ENCODE assay signal across 10 mouse cellular contexts in genomic region chr7:43282459-43282858, GRCm38 (mm10). TPM values are rescaled to one million over a fixed set of nuclear protein-coding genes. Genes with fewer than 3 reads are reported as not detected.
DNase-seq lines count a peak whose midpoint lies in the region; ATAC-seq and TF ChIP-seq lines count a peak whose summit lies in the region.
"Had no signal": no experiment of that assay in that cellular context is flagged by ENCODE, and none has a peak within 500 bp of the region (broad histone marks: within the 10 kb centered on the region; RNA-seq: fewer than 3 reads in every experiment).

No protein-coding gene starts in this region.

- no peak for TF ChIP-seq POLR2A in ES-Bruce4 (IDR thresholded peaks at IDR 0.05; ENCODE audit: insufficient read depth, low read length)

- no peaks in the 10 kb centered on the region for H3K27me3 ChIP-seq in heart, postnatal 0 days (ENCODE audit: control insufficient read depth, insufficient read depth, low read length)
- no peaks in the 10 kb centered on the region for H3K27me3 ChIP-seq in ES-Bruce4 (ENCODE audit: control insufficient read depth, insufficient read depth, low read length, poor library complexity, severe bottlenecking)
- no peaks in the 10 kb centered on the region for H3K27me3 ChIP-seq in embryonic facial prominence, embryonic 10.5 days (replicated peaks; ENCODE audit: low read depth, poor library complexity, severe bottlenecking)
- no peaks in the 10 kb centered on the region for H3K27me3 ChIP-seq in midbrain, embryonic 15.5 days (replicated peaks)
- H3K27me3 ChIP-seq: lung, embryonic 15.5 days; stomach, embryonic 15.5 days had no signal

- H3K9me3 ChIP-seq in heart, postnatal 0 days (replicated peaks; ENCODE audit: control insufficient read depth, low read length), result no peaks in the 10 kb centered on the region
- no peaks in the 10 kb centered on the region for H3K9me3 ChIP-seq in ES-Bruce4 (replicated peaks; ENCODE audit: control insufficient read depth, insufficient read depth, low read length, poor library complexity, severe bottlenecking)
- no peaks in the 10 kb centered on the region for H3K9me3 ChIP-seq in embryonic facial prominence, embryonic 10.5 days
- H3K9me3 ChIP-seq in midbrain, embryonic 15.5 days, result no peaks in the 10 kb centered on the region
- H3K9me3 ChIP-seq: lung, embryonic 15.5 days; stomach, embryonic 15.5 days had no signal

- DNase-seq in heart, postnatal 0 days (ENCODE audit: low spot score), result no peak
- DNase-seq in heart, postnatal 4 days, result no peak
- DNase-seq in embryonic facial prominence, embryonic 10.5 days (ENCODE audit: low spot score), result no peak
- no peak for DNase-seq in thymus, postnatal 25 days
- DNase-seq in thymus, postnatal 0 days (ENCODE audit: low spot score), result no peak

- no peaks in the 10 kb centered on the region for H3K36me3 ChIP-seq in heart, postnatal 0 days (replicated peaks; ENCODE audit: control insufficient read depth, insufficient read depth, low read length)
- H3K36me3 ChIP-seq in ES-Bruce4 (ENCODE audit: control insufficient read depth, insufficient read depth, low read length, poor library complexity, severe bottlenecking), result no peaks in the 10 kb centered on the region
- H3K36me3 ChIP-seq in embryonic facial prominence, embryonic 10.5 days (replicated peaks), result no peaks in the 10 kb centered on the region
- H3K36me3 ChIP-seq in midbrain, embryonic 15.5 days (replicated peaks), result no peaks in the 10 kb centered on the region
- H3K36me3 ChIP-seq: lung, embryonic 15.5 days; stomach, embryonic 15.5 days had no signal

- H3K4me1 ChIP-seq in heart, postnatal 0 days (ENCODE audit: control insufficient read depth, insufficient read depth), result no peaks in the 10 kb centered on the region
- peaks cover 2% of the 10 kb centered on the region for H3K4me1 ChIP-seq in ES-Bruce4 (ENCODE audit: control insufficient read depth, insufficient read depth, low read length)
- no peaks in the 10 kb centered on the region for H3K4me1 ChIP-seq in embryonic facial prominence, embryonic 10.5 days
- no peaks in the 10 kb centered on the region for H3K4me1 ChIP-seq in midbrain, embryonic 15.5 days
- H3K4me1 ChIP-seq: lung, embryonic 15.5 days; stomach, embryonic 15.5 days had no signal

- WGBS in heart, postnatal 0 days, result 58% methylated on average over 3 of the region's 3 CpGs
- 91% methylated on average over 3 of the region's 3 CpGs for WGBS in embryonic facial prominence, embryonic 10.5 days
- whole genome bisulfite sequencing in midbrain, embryonic 15.5 days, result 80% methylated on average over 2 of the region's 3 CpGs

- H3K4me2 ChIP-seq in heart, postnatal 0 days (ENCODE audit: low read depth, low read length), result no peak overlapping the region
- no peak overlapping the region for H3K4me2 ChIP-seq in midbrain, embryonic 15.5 days

- ATAC-seq in heart, postnatal 0 days (ENCODE audit: insufficient read depth, low read depth), result no peak
- ATAC-seq in midbrain, embryonic 15.5 days (replicated peaks), result peak; percentile 42

- no peak overlapping the region for H3K4me3 ChIP-seq in heart, postnatal 0 days (ENCODE audit: low read depth, low read length)
- H3K4me3 ChIP-seq in ES-Bruce4 (ENCODE audit: low read depth, low read length), result no peak overlapping the region
- peak overlapping the region; percentile 47; the same call in 1 of the 2 replicates for H3K4me3 ChIP-seq in embryonic facial prominence, embryonic 10.5 days
- no peak overlapping the region for H3K4me3 ChIP-seq in midbrain, embryonic 15.5 days

- H3K9ac ChIP-seq in heart, postnatal 0 days (replicated peaks; ENCODE audit: low read depth, low read length), result no peak overlapping the region
- H3K9ac ChIP-seq in ES-Bruce4 (ENCODE audit: low read depth, poor library complexity, severe bottlenecking), result peak overlapping the region; percentile 61; the same call in 1 of the 2 replicates
- H3K9ac ChIP-seq in midbrain, embryonic 15.5 days, result no peak overlapping the region
- H3K9ac ChIP-seq: lung, embryonic 15.5 days; stomach, embryonic 15.5 days had no signal

- TF ChIP-seq EP300 in heart, postnatal 0 days (IDR thresholded peaks at IDR 0.05; ENCODE audit: low read depth), result no peak
- no peak for TF ChIP-seq EP300 in ES-Bruce4 (IDR thresholded peaks at IDR 0.05; ENCODE audit: insufficient read depth, low read depth, low read length)

- TF ChIP-seq CTCF in heart, postnatal 0 days (IDR thresholded peaks at IDR 0.05; ENCODE audit: low read depth), result no peak
- TF ChIP-seq CTCF in ES-Bruce4 (IDR thresholded peaks at IDR 0.05; ENCODE audit: low read depth, low read length), result no peak

- H3K27ac ChIP-seq in heart, postnatal 0 days (ENCODE audit: low read depth), result peak overlapping the region; percentile 54; the same call in 1 of the 2 replicates
- H3K27ac ChIP-seq in ES-Bruce4 (ENCODE audit: insufficient read depth, low read length), result no peak overlapping the region
- H3K27ac ChIP-seq in embryonic facial prominence, embryonic 10.5 days (replicated peaks), result no peak overlapping the region
- H3K27ac ChIP-seq in midbrain, embryonic 15.5 days, result no peak overlapping the region
- H3K27ac ChIP-seq: lung, embryonic 15.5 days; macrophage; stomach, embryonic 15.5 days had no signal

RNA-seq across cellular contexts. Expression of gene Zfp715, which starts 30.6 kb away (rescaled TPM):
- 13.1 and 16.9 TPM in 2 replicates for total RNA-seq in heart, postnatal 0 days (2014; rRNA removed; ENCODE audit: low replicate concordance)
- 8.2 and 8.3 TPM in 2 replicates for polyA plus RNA-seq in heart, postnatal 0 days (2015; fragmentation: Nextera tagmentation; extraction: Ambion mirVana)
- 10 to 100 TPM; 13.9 to 15.3 TPM for total RNA-seq in heart, postnatal 4 days (2021)
- polyA plus RNA-seq in ES-Bruce4 (2011; ENCODE audit: insufficient read depth, insufficient read length, low read depth, missing spikeins), result 19.4 and 20.1 TPM in 2 replicates
- 10.5 and 10.6 TPM in 2 replicates for polyA plus RNA-seq in embryonic facial prominence, embryonic 10.5 days (2016; fragmentation: Nextera tagmentation; extraction: Ambion mirVana)
- polyA plus RNA-seq in midbrain, embryonic 15.5 days (2015; fragmentation: Nextera tagmentation; extraction: Ambion mirVana), result 20.1 and 22.7 TPM in 2 replicates
- 10.0 and 10.2 TPM in 2 replicates for polyA plus RNA-seq in thymus, postnatal 0 days (2015; fragmentation: Nextera tagmentation; extraction: Ambion mirVana)
